Mouse (Mus musculus) left cerebral cortex, postnatal 4 days (tissue): ENCODE results near the gene Elovl7. TPM values are rescaled to one million over a fixed set of nuclear protein-coding genes. Genes with fewer than 3 reads are reported as not detected.
A peak's percentile ranks its signal among the peaks of the same experiment; 100 is the strongest.

Experiments
- DNase-seq: peaks from one replicate; pipeline ENCODE4 v3.0.0-alpha.2; 2022
- intact Hi-C: fragments of 180-260 bp; cut with DNase I; formaldehyde crosslinking; loops from one replicate; pipeline ENCODE4 v1.15.1; 2025
- total RNA-seq, 2 experiments: library from RNA; stranded (reverse); gene quantifications; 2 replicates each; pipeline ENCODE4 v1.2.3; 2021

Gene Elovl7
- total RNA-seq, 2 experiments from 2014 or later: 2.7 to 3.5 TPM

DNA sequence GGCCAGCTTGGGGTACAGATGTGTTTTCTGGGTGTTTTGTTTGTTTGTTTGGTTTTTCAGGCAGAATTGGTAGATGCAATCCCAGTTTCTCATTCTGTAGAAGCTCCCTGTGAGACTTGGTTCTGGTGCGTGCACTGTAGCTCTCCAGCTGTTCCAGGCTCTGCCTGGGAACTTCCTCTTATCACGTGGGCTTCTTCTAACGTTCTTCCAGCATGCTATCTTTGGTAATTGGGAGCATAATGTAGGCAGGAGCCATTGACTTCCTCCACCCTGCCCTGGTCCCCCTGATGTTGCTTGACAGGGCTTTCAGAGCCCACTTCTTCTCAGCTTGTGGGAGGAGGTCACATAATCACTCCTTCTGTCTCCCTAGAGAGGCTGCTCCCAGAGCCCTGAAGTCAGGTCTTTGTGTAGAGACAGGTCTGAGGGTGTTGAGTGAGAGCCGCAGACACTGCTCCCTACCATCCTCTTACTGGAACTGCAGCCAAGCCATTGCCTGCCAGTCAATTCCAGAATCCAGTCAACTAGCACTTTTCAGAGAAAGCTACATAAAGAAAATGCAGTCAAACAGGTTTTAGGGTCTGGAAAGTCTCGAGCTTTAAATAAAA is 86.2 kb downstream of the Elovl7 start:
- intact Hi-C loops: no loop called here
- DNase-seq: no peak

GRCm38 (mm10) chr13:108301411-108301810 is 87.2 kb downstream of the Elovl7 start:
- intact Hi-C loops: no loop called here
- DNase-seq: no peak

DNA sequence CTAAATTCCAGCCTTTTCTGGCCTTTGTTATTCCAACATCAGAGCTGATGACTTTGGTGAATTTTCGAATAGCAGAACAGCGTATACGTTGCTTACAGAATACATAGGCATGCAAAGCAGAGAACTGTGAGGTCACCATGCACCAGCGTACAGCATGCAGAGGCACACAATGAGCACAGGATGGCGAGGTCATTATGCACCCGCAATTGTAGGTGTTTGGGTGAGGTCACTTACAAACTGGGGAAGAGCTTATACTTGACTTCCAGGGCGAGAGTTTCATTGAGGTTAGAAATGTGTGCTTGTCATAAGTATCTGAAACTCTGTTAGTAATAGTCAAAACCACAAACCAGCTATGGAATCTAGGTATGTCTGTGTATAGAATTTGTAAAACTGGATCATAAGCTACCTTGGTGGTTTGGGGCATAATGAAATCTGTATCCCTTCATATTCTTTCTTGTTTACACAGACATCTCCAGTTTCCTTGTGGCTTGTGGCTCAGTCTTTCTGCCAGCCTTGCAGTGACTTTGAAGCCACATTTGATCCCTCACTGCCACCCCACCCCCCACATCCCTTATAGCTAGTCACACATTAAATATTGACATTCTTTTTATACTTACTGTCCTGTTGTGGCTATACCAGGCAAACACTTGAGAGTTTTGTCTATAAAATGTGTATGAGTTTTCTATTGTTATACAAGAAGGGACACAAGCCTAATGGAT is 88.9 kb downstream of the Elovl7 start:
- DNase-seq: no peak
- intact Hi-C loops: no loop called here

DNA sequence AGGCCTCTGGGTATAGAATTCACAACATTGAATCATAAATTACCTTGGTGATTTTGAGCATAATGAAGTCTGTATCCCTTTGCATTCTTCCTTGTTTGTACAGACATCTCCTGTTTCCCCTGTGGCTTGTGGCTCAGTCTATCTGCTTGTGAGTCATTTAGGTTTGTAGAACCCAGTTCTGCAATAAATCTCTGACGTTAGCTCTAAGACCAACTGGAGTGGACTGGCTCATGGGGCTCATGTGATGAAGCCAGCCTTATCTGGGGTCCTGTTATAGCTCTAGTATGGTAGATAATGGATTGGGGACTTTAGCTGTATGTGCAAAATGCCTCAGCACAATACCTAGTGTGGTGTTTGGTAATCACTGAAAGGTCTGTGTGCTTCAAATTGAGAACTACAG is 89.6 kb downstream of the Elovl7 start:
- intact Hi-C loops: no loop called here

DNA sequence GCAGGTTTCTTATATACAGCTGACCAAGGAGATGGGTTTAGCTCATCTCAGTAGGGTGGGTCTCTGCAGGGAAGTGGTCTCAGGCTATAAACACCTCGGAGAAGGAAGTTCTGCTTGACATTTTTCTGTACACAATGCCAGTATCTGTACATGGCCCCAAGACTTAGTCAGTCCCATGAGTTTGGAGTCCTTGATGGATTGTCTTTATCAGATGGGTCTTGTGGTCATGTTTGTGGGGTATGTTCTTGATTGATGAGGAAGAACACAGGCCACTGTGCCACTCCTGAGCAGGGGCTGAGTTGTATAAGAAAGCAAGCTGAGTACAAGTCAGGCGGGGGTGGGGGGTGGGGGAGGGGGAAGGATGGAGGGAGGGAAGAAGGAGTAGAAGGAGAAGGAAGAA is 90.5 kb downstream of the Elovl7 start:
- DNase-seq: no peak
- intact Hi-C loops: no loop called here

More for the DNA sequence above, 89.6 kb downstream of the Elovl7 start:
- no peak for DNase-seq

DNA sequence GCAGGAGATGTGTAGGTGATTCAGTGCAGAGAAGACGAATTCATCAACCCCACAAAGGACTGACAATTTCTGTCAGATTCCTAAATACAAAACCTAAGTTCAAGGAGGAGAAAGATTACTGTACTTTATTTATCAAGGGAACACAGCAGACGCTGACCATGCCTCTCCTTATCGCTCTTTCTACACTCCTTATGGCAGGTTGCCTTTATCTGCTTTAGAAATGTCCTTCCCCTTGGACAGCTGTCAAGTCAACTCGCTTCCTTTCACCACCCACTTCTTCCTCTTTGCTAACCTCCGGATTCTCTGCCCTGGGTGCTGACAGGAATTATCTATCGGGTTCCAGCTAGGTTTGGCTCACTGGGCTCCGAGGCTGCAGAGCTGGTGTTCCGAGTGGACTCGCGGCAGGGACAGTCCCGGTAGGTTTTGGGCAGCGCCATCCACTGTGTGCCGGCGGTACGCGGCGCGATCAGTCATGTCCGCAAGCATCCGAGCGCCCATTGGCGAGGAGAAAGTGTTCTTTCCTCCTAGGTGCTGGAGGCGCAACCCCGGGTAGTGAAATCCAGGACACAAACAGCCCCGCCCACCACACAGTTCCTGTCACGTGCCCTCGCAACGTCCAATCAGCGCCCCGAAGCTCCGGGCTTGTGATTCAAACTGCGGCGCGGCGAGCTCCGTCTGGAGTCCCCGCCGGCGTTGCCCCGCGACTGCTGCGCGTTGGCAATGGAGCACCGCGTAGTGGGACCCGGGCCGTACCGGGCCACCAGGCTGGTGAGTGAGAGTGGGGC is 101.7 kb downstream of the Elovl7 start, which contains the start of gene Depdc1b:
Gene Depdc1b, plus strand, starts transcription at position 631 of the 785 bp plus-strand sequence.
- intact Hi-C loops: no loop called here
- peak; percentile 96 for DNase-seq

DNA sequence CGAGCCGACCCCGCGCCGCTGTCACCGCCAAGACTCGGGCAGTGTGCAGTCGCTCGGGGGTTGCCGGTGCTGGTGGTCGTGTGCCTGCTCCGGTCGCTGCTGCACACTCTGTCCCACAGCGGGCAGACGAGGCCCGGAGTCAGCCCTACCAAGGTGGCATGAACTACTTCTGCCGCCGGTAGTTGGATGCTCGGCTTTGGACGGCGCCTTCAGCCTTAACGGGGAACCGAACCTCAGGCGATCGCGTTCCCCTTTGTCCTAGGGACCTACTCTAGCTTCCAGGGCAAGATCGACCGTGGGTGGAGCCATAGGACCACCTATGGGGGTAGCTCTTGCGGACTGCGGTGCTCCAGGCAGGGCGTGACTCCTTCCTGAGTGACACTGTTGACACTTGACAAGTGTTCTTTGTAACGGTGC is 102.3 kb downstream of the Elovl7 start:
- intact Hi-C loops: no loop called here
- DNase-seq: no peak

GRCm38 (mm10) chr13:108317414-108317813 is 103.2 kb downstream of the Elovl7 start:
- no peak for DNase-seq
- intact Hi-C loops: no loop called here

DNA sequence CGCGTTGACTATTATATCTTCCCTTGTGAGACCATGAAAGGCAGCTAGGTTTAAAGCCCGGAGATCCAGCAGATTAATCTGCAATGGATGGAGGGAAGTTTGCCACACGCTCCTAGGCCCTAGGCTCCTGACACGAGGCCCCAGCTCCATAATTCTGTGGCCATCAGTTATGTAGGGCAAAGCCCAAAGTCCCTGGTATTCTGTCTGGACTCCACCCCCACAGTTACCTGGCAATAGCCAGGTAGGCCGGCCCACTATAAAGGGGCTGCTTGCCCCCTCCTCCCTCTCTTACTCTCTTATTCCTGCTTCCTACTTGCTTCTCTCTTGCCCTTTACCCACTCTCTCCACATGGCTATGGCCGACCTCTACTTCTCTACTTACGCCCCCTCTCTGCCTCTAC is 104.8 kb downstream of the Elovl7 start:
- no peak for DNase-seq
- intact Hi-C loops: no loop called here

DNA sequence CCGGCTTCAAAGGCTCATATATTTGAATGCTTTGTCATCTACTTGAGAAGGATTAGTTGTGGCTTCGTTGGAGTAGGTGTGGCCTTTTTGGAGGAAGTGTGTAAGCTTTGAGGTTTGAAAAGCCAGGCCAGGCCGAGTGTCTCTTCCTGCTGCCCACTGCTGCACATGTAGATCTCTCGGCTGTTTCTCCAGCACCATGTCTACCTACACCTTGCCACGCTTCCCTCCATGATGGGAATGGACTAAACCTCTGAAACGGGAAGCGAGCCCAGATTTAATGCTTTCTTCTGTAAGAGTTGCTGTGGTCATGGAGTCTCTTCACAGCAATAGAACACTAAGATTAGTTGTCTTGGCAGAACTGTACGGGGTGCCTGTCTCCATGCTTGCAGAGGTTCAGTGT is 106.0 kb downstream of the Elovl7 start:
- intact Hi-C loops: no loop called here
- DNase-seq: no peak

DNA sequence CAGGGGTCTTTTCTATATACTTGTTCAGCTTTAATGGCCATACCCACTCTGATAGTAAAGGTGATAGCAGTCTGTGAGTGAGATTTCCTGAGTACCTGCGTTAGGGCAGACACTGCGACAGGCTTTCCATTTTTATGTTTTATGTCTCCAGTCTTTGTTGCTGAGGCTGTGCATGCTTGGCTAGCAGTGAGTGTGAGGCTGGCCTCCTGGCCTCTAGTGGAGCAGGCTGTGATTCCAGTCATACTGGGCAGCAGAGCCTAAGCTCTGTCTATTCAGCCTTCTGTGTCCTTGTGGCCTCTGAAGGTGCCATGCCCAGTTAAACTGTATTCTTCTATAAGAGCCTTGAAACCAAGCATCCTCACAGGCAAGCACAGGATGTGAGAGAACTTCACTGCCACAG is 108.3 kb downstream of the Elovl7 start:
- intact Hi-C loops: no loop called here
- DNase-seq: no peak

DNA sequence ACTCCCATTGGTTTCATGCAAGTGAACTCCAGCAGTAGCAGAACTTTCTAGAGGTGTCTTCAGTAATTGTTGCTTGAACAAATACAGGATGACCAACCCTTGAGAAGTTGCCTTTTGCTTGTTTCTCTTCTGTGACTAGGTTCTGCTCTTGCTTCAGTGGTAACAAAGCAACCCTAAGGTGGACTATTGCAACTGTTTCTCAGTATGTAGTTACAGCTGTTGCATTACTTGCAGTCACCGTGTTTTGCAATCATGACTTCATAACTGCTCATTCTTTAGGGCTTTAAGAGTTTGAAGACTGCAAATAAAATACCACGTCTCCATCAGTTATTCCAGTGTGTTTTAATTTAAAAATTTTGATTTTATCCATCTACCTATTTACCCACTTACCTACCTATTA is 109.1 kb downstream of the Elovl7 start:
- intact Hi-C loops: no loop called here
- no peak for DNase-seq

- no peak for DNase-seq
- intact Hi-C loops: no loop called here
Measured at GRCm38 (mm10) chr13:108323866-108324829, 109.9 kb downstream of the Elovl7 start.

DNA sequence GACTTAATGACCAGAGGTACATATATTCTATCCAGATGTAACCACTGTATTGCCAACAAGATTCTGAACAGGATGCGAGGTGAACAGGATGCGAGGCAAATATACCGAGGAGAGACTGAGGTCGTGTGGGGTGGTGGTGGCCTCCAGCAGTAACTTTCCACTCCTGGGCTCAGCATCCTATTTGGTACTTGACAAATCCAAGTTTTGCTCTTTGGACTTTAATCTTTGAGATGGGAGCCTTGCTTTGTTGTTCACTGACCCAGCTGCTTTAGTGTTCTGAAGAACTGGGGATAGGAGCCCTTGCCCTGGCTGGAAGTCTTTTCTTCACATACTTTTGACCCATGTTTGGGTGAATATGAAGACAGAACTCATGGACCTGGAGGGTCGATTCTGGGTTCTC is 111.7 kb downstream of the Elovl7 start:
- intact Hi-C loops: loop anchor here (5.0 kb wide), 2 partner anchors 114 to 134 kb away; partner anchors contain the start of gene Elovl7
- no peak for DNase-seq

GRCm38 (mm10) chr13:108326351-108326750 is 112.1 kb downstream of the Elovl7 start:
- no peak for DNase-seq
- intact Hi-C loops: loop anchor here (5.0 kb wide), 2 partner anchors 114 to 134 kb away; partner anchors contain the start of gene Elovl7

GRCm38 (mm10) chr13:108327047-108327446 is 112.8 kb downstream of the Elovl7 start:
- intact Hi-C loops: loop anchor here (5.0 kb wide), 2 partner anchors 115 to 135 kb away; partner anchors contain the start of gene Elovl7
- DNase-seq: no peak

DNA sequence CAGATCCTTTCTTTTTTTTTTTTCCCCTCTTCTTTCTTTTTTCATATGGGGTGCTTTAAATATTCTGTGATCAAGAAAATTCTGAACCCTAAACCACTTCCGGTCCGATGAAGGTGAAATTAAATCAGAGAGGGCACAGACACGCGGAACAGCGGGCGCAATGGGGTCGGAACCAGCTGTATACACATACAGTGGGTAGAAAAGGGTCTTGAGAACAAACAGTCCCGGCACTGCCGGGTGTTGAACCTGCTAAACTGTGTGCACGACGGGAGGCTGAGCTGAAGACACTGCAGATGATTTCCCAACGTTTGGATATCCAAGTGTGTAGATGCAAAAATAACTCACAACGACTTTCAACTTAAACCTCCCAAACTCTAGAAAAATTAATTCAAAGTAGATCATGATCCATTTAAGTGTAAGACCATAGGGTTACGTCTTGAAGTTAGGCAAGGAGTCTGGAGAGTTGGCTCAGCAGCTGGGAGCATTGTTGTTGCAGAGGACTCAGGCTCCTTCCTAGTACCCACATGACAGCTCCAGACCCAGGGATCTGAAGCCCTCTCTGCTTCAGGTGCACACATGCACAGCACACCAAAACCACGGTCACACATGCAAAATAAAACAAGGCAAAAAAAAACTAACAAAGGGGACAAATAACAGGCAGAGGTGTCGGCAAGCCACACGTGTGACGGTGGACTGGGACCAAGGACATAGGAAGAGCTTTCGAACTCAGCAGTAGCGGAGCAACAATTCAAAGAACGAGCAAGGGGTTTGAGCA is 114.4 kb downstream of the Elovl7 start:
- DNase-seq: no peak
- intact Hi-C loops: loop anchor here (5.0 kb wide), 2 partner anchors 116 to 136 kb away; partner anchors contain the start of gene Elovl7

DNA sequence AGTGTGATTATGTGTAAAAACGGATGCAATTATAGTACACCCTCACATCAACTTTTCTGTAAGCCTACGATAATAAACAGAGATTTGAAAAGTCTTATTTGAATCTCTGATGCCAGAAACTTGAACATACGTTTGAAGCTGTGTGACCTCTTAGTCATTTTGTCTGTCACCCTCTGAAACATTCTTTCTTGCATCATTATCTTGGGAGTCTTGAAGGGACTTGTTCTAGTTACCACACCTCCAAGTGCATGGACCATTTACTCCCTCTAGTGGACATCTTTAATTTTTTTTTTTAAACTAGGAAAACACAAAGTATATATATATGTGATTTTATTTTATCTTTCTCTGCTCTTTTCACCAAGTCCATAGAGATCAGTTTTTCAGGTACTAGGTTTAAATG is 115.5 kb downstream of the Elovl7 start:
- DNase-seq: no peak
- intact Hi-C loops: loop anchor here (5.0 kb wide), 2 partner anchors 117 to 137 kb away; partner anchors contain the start of gene Elovl7
